Mouse (Mus musculus) intestine, embryonic 15.5 days (tissue): ENCODE results near the gene Ldlrad3. TPM values are rescaled to one million over a fixed set of nuclear protein-coding genes. Genes with fewer than 3 reads are reported as not detected.
A peak's percentile ranks its signal among the peaks of the same experiment; 100 is the strongest.

Experiments used
- ATAC-seq: fragments of 200-750 bp; cut with Nextera tagmentation; 2 replicates; pipeline ENCODE4 v1.8.0; 2017; ENCODE audit warnings: moderate TSS enrichment, moderate library complexity
- H3K27ac ChIP-seq: fragments of 300-500 bp; sonication (generic); 2 replicates; pipeline ENCODE4 v1.5.1; 2015; ENCODE audit warnings: mild to moderate bottlenecking, inconsistent platforms
- H3K27me3 ChIP-seq: fragments of 300-500 bp; sonication (generic); replicated peaks from 2 replicates; pipeline ENCODE4 v1.6.1; 2015; ENCODE audit warnings: inconsistent platforms
- H3K36me3 ChIP-seq: fragments of 300-500 bp; sonication (generic); 2 replicates; pipeline ENCODE4 v1.6.1; 2015; ENCODE audit warnings: inconsistent platforms
- H3K4me1 ChIP-seq: fragments of 300-500 bp; sonication (generic); replicated peaks from 2 replicates; pipeline ENCODE4 v1.6.1; 2015; ENCODE audit warnings: inconsistent platforms
- H3K4me2 ChIP-seq: fragments of 300-500 bp; sonication (generic); replicated peaks from 2 replicates; pipeline ENCODE4 v1.6.1; 2015; ENCODE audit warnings: mild to moderate bottlenecking, inconsistent platforms
- H3K4me3 ChIP-seq: fragments of 300-500 bp; sonication (generic); replicated peaks from 2 replicates; pipeline ENCODE4 v1.5.1; 2015; ENCODE audit warnings: inconsistent platforms
- H3K9ac ChIP-seq: fragments of 300-500 bp; sonication (generic); 2 replicates; pipeline ENCODE4 v1.6.1; 2015; ENCODE audit warnings: inconsistent platforms
- H3K9me3 ChIP-seq: fragments of 300-500 bp; sonication (generic); 2 replicates; pipeline ENCODE4 v1.6.1; 2016; ENCODE audit warnings: inconsistent platforms
- WGBS: fragments of 180-500 bp; shearing (Covaris S2); methylation state at CpG from one replicate; pipeline ENCODE4 v1.1.7; 2015; 5-methylcytosine and 5-hydroxymethylcytosine counted together
- polyA plus RNA-seq: library from polyadenylated mRNA; unstranded; fragments of >200 nt; fragmentation: Nextera tagmentation; extraction: Ambion mirVana; gene quantifications from 2 replicates; pipeline ENCODE4 v1.2.1, GENCODE M21; 2015

Ldlrad3 gene
- polyA plus RNA-seq, 1 experiment from 2014 or later: 22.7 TPM

DNA sequence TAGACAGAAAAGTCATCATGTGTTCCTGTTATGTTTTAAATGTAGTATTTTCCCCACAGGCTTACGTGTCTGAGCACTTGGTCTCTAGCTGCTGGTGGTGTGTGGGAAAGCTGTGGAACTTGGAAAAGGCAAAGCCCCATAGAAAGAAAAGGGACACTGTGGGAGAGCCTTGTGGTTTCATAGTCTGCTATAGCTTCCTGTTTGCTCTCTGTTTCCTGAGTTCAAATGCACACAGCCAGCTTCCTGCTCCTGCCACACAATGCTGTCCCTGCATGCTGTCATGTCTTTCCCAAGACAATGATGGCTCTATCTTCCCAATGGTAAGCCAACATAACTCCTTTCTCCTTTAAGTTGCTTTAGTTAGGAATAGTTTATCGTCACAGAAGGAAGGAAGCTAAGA, 194.5 kb downstream of the Ldlrad3 start:
- no peak overlapping the region for H3K4me2 ChIP-seq
- ATAC-seq: no peak
- WGBS: 68% methylated on average over 2 of the region's 2 CpGs
- H3K27ac ChIP-seq: no peak overlapping the region
- H3K36me3 ChIP-seq: no peaks in the 10 kb centered on the region
- H3K4me3 ChIP-seq: no peak overlapping the region
- H3K9me3 ChIP-seq: no peaks in the 10 kb centered on the region
- H3K27me3 ChIP-seq: no peaks in the 10 kb centered on the region
- H3K9ac ChIP-seq: no peak overlapping the region
- H3K4me1 ChIP-seq: peaks cover 5% of the 10 kb centered on the region; the same call in 1 of the 2 replicates

DNA sequence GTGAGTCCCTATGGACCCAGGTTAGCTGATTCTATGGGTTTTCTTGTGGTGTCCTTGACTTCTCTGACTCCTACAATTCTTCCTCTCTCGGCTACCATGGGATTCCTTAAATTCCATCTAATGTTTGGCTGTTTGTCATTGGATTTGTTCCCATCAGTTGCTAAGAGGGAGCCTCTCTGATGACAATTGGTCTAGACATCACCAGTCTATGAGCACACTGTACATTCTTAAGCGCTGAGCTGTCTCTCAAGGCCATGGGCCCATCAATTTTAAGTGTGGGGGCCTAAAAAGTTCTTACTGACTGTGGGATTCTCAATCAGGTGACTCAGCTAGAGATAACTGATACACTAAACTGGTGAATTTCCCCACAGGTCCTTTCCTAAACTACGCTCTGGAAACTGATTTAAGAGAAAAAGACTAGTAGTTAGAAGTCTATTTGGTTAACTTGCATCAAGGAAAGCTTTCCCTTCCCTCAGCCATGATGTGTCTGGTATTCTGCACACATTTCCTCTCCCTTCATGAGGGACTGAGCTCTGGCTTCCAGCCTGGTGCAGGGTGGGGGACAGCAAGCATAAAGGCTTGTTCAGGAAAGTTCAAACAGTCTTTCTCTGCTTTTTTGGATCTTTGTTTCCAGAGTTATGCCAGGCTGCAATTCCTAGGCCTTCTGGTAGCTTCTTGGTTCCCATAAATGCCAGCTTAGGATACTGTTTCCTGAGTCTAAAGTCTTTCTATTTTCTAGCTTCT, 199.7 kb downstream of the Ldlrad3 start:
- 73% methylated on average over 3 of the region's 3 CpGs for WGBS
- Histone ChIP-seq H3K4me2 (no peak overlapping the region), H3K9me3 (no peaks in the 10 kb centered on the region), H3K27ac (0 out of 2 replicates have a peak overlapping the region, but pooled peaks have one; percentile 17), H3K4me1 (peaks cover 16% of the 10 kb centered on the region), H3K4me3 (no peak overlapping the region), H3K27me3 (no peaks in the 10 kb centered on the region), H3K36me3 (no peaks in the 10 kb centered on the region), H3K9ac (no peak overlapping the region)
- ATAC-seq: no peak

DNA sequence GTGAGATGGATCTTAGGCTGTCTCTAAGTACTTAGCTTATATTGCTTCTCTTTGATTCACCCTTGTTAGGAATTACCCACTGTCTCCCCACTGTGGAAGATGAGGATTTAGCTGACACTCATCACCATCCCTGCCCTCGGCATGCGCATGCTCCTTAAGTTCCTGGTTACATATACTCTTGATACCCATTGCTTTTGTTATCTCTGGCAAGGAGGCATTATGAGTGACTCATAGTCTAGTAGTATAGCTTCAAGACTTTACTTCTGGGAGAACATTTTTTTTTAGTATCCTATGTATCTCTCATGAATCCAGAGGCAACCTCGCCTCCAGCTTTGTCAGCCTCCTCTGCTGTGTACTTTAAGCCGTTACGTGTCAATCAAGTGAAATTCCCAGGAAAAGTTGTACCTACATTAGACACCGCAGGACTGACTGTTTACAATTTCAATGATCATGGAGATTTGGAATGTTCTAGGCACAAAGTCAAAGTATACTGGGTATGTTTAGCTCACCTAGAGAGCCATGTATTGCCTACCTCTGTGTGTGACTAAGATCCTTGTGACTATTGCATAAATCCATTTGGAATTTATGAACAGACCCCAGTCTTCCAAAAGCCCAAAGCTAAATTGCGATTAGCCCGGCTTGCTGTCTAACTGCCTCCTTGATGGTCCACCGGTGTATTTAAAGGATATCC, 202.2 kb downstream of the Ldlrad3 start:
- H3K4me1 ChIP-seq: peaks cover 15% of the 10 kb centered on the region
- WGBS: 84% methylated on average over 9 of the region's 9 CpGs
- H3K4me3 ChIP-seq: no peak overlapping the region
- no peaks in the 10 kb centered on the region for H3K36me3 ChIP-seq
- H3K9me3 ChIP-seq: no peaks in the 10 kb centered on the region
- H3K27ac ChIP-seq: no peak overlapping the region
- ATAC-seq: no peak
- H3K27me3 ChIP-seq: no peaks in the 10 kb centered on the region
- H3K9ac ChIP-seq: no peak overlapping the region
- no peak overlapping the region for H3K4me2 ChIP-seq

DNA sequence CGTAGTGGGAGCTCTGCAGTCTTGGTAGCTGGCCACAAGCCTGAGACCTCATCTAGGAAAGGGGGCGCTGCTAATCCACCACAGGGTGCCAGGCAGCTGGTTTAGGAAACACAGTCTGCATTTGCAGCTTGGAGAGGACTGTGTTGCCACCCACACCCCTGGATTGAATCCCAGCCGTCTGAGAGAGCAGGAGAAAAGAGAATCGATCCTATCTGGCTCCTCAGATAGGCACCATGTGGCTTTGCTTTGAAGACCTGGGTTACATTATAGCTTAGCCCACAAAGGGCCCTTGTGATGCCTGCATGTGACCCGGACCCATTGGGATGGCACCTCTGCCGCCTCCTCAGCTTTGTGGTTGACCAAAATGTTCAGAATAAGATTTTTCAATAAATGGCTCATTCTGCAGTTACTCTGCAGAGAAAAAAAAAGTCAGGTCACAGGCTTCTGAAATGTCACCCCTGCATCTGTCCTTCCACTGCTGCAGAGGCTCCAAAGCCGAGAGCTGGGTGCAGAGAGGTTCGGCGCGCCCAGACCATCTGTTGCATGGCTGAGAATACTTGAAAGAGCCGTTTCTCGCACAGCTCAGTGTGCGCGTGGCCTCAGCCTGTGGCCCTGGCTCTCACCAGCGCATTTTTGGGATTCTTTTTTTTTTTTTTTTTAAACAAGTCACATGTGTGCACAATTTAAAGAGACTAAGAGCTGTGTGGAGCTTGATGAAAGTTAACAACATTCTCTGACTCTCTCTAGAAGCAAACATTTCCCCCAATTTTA, 202.9 kb downstream of the Ldlrad3 start:
- H3K9me3 ChIP-seq: no peaks in the 10 kb centered on the region
- peak; percentile 30; the same call in 1 of the 2 replicates for ATAC-seq
- WGBS: 45% methylated on average over 15 of the region's 15 CpGs

DNA sequence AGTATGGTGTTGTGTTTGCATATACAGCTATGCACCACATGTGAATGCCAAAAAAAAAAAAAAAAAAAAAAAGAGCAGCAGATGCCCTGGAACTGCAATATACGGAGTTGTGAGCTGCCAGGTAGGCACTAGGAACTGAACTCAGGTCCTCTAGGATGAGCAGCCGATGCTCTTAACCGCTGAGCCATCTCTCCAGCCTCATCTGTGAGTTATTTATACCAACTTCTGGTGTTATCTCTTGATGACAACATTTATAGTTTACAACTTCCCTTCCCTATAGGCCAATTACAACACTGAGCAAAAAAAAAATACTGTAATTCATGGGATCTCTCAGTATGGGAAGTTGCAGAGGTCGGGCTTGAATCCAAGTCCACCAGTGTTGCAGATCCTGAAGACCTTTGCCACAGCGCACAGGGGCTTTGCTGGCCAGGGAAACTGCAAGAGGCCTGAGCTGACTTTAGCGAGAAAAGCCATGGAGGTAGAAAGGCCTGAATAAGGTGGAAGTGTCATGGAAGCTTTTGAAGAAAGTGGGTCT, 204.2 kb downstream of the Ldlrad3 start:
- 76% methylated on average over 6 of the region's 6 CpGs for WGBS
- Histone ChIP-seq H3K9me3 (no peaks in the 10 kb centered on the region), H3K4me2 (no peak overlapping the region), H3K9ac (no peak overlapping the region), H3K4me1 (peaks cover 21% of the 10 kb centered on the region), H3K27me3 (no peaks in the 10 kb centered on the region), H3K27ac (no peak overlapping the region), H3K4me3 (no peak overlapping the region), H3K36me3 (no peaks in the 10 kb centered on the region)
- no peak for ATAC-seq

More for the DNA sequence above, 202.9 kb downstream of the Ldlrad3 start:
- Histone ChIP-seq H3K36me3 (no peaks in the 10 kb centered on the region), H3K27me3 (no peaks in the 10 kb centered on the region), H3K4me2 (no peak overlapping the region), H3K27ac (no peak overlapping the region), H3K4me3 (no peak overlapping the region), H3K4me1 (peaks cover 21% of the 10 kb centered on the region), H3K9ac (no peak overlapping the region)

DNA sequence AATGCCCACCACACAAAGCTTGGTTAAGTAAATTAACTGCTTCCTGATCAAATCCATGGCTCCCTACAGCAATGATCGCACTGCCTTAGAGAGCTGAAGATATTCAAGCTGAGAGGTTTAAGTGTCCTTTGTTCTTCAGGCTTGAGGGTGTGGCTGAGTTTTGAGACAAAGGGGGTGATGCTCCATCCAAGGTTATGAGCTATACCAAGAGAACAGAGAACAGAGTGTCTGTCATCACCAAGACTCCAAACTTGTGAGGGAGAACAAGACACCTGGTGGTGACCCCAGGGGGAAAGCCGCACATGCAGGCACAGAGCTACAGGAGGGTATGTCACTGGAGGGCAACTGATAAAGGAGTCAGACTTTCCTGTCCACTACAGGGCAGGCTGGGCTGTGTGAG, 205.0 kb downstream of the Ldlrad3 start:
- Histone ChIP-seq H3K4me3 (no peak overlapping the region), H3K9ac (no peak overlapping the region), H3K36me3 (no peaks in the 10 kb centered on the region), H3K4me1 (peaks cover 21% of the 10 kb centered on the region), H3K9me3 (no peaks in the 10 kb centered on the region), H3K27ac (no peak overlapping the region), H3K27me3 (no peaks in the 10 kb centered on the region), H3K4me2 (no peak overlapping the region)
- WGBS: 83% methylated on average over 2 of the region's 2 CpGs
- ATAC-seq: no peak

DNA sequence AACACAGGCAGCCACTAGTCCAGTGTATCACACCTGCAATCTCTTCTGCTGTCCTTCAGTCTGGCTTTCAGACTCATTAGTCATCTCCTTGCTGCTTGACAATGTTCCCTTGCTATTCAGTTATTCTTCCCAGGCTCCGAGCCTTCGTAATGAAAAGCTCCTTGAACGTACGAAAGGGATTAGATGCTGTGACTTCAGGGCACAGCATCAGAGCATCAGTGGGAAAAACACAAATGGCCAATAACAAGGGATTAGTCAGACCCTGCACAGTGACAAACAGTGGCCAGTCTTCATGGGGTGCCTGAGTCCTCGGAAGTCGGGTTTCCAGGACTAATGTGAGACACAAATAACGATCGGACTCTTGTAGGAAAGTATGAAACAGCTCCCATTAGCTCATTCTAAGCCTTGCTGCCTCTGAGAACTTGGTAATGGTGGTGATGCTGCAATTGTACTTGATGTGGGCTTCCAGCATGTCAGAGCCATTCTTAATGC, 205.7 kb downstream of the Ldlrad3 start:
- Histone ChIP-seq H3K4me1 (peaks cover 21% of the 10 kb centered on the region), H3K27me3 (no peaks in the 10 kb centered on the region), H3K4me3 (no peak overlapping the region), H3K9ac (no peak overlapping the region), H3K4me2 (no peak overlapping the region), H3K9me3 (no peaks in the 10 kb centered on the region), H3K27ac (no peak overlapping the region), H3K36me3 (no peaks in the 10 kb centered on the region)
- 91% methylated on average over 8 of the region's 8 CpGs for WGBS
- ATAC-seq: no peak

DNA sequence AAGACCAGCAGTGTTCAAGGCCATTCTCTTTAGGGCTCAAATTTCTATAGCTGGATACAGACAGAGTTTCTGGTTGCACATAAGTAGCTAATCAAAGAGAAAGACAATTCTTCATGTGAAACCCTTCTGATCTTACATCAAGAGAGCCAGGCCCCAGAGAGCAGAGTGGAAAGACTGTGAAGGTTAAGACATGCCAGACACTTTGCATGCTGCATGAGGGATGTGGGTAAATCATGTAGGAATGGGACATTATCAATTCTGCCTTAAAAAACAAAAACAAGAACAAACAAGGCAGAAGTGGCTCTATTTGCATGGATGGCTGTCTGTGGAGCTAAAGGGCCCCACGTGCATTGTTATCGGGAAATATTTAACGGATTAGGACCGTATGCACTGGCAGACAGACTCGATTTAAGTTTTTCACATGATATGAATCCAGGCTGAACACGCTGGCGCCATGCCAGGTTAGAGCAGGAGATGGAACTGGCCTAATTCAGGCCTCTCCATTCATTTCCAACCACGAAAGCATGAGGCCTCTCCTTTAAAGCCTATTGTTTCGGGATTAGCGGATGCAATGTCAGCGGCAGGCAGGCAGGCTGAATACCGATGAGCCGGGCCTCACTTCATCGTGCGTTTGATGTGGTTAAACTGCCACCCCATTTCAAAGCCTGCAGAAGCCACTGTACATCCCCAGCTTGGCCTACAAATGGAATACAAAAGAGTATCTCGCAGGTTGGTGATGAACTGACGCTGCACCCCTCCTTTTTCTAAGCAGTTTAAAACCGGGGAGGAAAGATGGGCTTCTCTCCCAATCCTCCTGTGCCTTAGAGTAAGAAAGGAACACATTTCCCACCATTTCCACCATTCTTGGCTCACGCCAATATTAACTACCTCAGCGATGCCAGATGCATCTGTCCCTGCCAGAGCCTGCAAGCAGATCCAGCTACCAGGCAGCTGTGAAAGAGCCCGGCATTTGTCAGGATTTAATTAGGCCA, 207.4 kb downstream of the Ldlrad3 start:
- no peak overlapping the region for H3K4me2 ChIP-seq
- H3K4me1 ChIP-seq: peaks cover 21% of the 10 kb centered on the region
- H3K4me3 ChIP-seq: no peak overlapping the region
- no peak overlapping the region for H3K27ac ChIP-seq
- no peaks in the 10 kb centered on the region for H3K9me3 ChIP-seq
- H3K9ac ChIP-seq: no peak overlapping the region
- no peaks in the 10 kb centered on the region for H3K36me3 ChIP-seq
- peak; percentile 55 for ATAC-seq
- WGBS: 42% methylated on average over 21 of the region's 21 CpGs
- H3K27me3 ChIP-seq: no peaks in the 10 kb centered on the region

DNA sequence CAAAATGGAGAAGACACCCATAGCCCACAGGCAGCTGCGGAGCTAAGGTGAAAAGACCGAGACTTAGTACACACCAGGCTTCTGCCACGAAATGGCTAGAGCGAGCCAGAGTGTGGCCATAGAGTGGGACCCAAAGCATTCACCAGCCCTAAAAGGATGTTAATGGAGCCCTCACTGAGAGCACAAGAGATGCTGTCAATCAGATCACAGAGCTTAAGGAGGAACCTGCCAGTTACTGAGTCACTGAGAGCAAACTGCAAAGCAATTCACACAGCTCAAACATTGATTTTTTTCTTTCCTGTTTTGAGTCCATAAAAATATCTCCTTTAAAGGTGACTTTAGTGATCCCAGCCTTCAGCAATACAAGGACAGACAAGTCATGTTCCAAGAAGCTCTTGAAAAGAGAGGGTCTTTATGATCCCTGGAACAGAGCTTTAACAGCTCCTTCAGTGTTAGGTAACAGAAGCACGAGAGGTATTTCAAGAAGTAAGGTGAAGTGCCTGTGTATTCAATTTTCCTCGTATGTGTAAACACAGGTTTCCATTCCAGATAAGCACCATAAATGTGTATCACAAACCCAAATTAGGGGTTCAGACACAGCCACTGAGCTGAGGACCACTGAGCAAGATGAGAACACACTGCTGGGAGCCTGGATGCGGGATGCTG, 209.7 kb downstream of the Ldlrad3 start:
- no peak overlapping the region for H3K4me2 ChIP-seq
- WGBS: 71% methylated on average over 7 of the region's 7 CpGs

DNA sequence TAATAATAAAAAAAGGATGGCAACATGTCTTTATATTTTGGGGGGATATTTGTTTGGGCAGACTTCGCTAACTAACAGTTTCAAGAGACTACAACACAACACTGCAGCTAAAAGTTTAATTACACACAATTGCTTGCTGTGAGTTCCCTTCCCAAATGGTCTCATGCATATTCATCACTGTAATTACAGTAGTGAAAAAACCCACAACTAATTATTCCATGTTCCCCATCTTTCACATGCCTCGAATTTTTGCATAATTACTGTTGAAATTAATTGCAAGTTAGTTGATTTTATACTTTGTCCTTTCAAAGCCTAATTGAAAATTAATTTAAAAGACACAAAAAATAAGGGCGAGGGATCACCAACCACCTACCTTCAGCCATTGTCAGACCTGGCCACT, 212.4 kb downstream of the Ldlrad3 start:
- WGBS: 89% methylated on average over 3 of the region's 3 CpGs
- Histone ChIP-seq H3K27ac (no peak overlapping the region), H3K36me3 (no peaks in the 10 kb centered on the region), H3K9ac (no peak overlapping the region), H3K4me1 (peaks cover 4% of the 10 kb centered on the region), H3K9me3 (no peaks in the 10 kb centered on the region), H3K4me3 (no peak overlapping the region), H3K27me3 (no peaks in the 10 kb centered on the region), H3K4me2 (no peak overlapping the region)
- ATAC-seq: no peak

More for the DNA sequence above, 209.7 kb downstream of the Ldlrad3 start:
- Histone ChIP-seq H3K9ac (no peak overlapping the region), H3K36me3 (no peaks in the 10 kb centered on the region), H3K27me3 (no peaks in the 10 kb centered on the region), H3K4me3 (no peak overlapping the region), H3K9me3 (no peaks in the 10 kb centered on the region), H3K27ac (no peak overlapping the region), H3K4me1 (peaks cover 10% of the 10 kb centered on the region)
- ATAC-seq: no peak

DNA sequence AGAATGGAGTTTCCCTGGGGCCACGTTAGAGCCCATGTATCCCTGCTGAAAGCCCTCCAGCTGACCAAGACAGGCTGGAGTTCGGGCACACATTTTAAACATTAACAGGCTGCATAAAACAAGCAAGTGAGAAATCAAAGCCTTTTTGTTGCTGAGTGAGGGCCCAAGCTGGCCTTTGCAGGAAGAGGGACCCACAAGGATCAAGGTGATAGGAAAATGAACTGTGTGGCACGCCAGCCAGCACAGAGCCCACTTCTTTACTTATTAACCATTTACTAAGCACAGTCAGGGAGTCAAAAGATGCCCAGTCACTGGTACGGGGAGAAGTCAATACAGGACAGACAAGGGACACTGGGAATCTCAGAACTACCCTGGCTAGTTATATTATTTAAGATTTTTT, 218.6 kb downstream of the Ldlrad3 start:
- H3K4me2 ChIP-seq: no peak overlapping the region
- ATAC-seq: peak; percentile 68
- H3K4me3 ChIP-seq: no peak overlapping the region
- no peak overlapping the region for H3K9ac ChIP-seq
- no peaks in the 10 kb centered on the region for H3K9me3 ChIP-seq
- WGBS: 35% methylated on average over 4 of the region's 4 CpGs
- H3K27me3 ChIP-seq: no peaks in the 10 kb centered on the region
- H3K4me1 ChIP-seq: peaks cover 15% of the 10 kb centered on the region
- peak overlapping the region; percentile 56; the same call in 1 of the 2 replicates for H3K27ac ChIP-seq
- no peaks in the 10 kb centered on the region for H3K36me3 ChIP-seq
